Mouse (Mus musculus): ENCODE measurements around the gene Tcf7.
A peak's percentile ranks its signal among the peaks of the same experiment; 100 is the strongest.

Tcf7 gene

GRCm38 (mm10) chr11:52267271-52267670 lies 15.5 kb downstream of the Tcf7 start:
- peak; percentile 40 for DNase-seq

GRCm38 (mm10) chr11:52265616-52266307 lies 17.1 kb downstream of the Tcf7 start:
- DNase-seq = peak; percentile 71

GRCm38 (mm10) chr11:52264871-52265270 lies 17.9 kb downstream of the Tcf7 start:
- peak; percentile 35 for DNase-seq

GRCm38 (mm10) chr11:52262338-52262737 lies 20.5 kb downstream of the Tcf7 start:
- no peak for DNase-seq

GRCm38 (mm10) chr11:52261937-52262336 lies 20.9 kb downstream of the Tcf7 start:
- DNase-seq = peak; percentile 71

GRCm38 (mm10) chr11:52260878-52261277 lies 21.9 kb downstream of the Tcf7 start:
- DNase-seq = no peak

- DNase-seq = peak; percentile 49
Measured at GRCm38 (mm10) chr11:52258711-52259110, 24.1 kb downstream of the Tcf7 start.

GRCm38 (mm10) chr11:52257376-52257775 lies 25.4 kb downstream of the Tcf7 start:
- DNase-seq = peak; percentile 14

- DNase-seq = peak; percentile 31
Measured at GRCm38 (mm10) chr11:52255077-52255476, 27.7 kb downstream of the Tcf7 start.

GRCm38 (mm10) chr11:52253674-52254375 lies 29.0 kb downstream of the Tcf7 start:
- peak; percentile 59 for DNase-seq

GRCm38 (mm10) chr11:52252692-52253091 lies 30.1 kb downstream of the Tcf7 start:
- no peak for DNase-seq

GRCm38 (mm10) chr11:52251770-52252169 lies 31.0 kb downstream of the Tcf7 start:
- DNase-seq = peak; percentile 29

- no peak for DNase-seq
Measured at GRCm38 (mm10) chr11:52249452-52249851, 33.4 kb downstream of the Tcf7 start.

GRCm38 (mm10) chr11:52240898-52241542 lies 41.8 kb downstream of the Tcf7 start:
- DNase-seq = no peak

GRCm38 (mm10) chr11:52234509-52234908 lies 48.3 kb downstream of the Tcf7 start:
- DNase-seq = no peak

GRCm38 (mm10) chr11:52233906-52234305 lies 48.9 kb downstream of the Tcf7 start:
- DNase-seq = no peak

GRCm38 (mm10) chr11:52233043-52233653 lies 49.7 kb downstream of the Tcf7 start:
- no peak for DNase-seq

- peak; percentile 94 for DNase-seq
Measured at GRCm38 (mm10) chr11:52231606-52232541, 50.9 kb downstream of the Tcf7 start, which contains the start of gene Skp1a. TSS of gene Skp1a (plus strand) at chr11:52231995.

GRCm38 (mm10) chr11:52230694-52231093 lies 52.1 kb downstream of the Tcf7 start:
- DNase-seq = no peak

- DNase-seq = no peak
Measured at GRCm38 (mm10) chr11:52228722-52229448, 53.9 kb downstream of the Tcf7 start.

- DNase-seq = no peak
Measured at GRCm38 (mm10) chr11:52227466-52228226, 55.2 kb downstream of the Tcf7 start.

All from thymus, postnatal 25 days (tissue).